Mouse (Mus musculus) heart, adult 2 months (tissue): ENCODE results near the gene Pcdh11x.

ENCODE experiments used
- CTCF ChIP-seq: fragments of 200-600 bp; IDR thresholded peaks from 2 replicates; pipeline ENCODE4 v1.8.1; 2022; ENCODE audit warnings: antibody characterized with exemption, mild to moderate bottlenecking, moderate library complexity
- POLR2A ChIP-seq: fragments of 200-500 bp; IDR thresholded peaks from 2 replicates; pipeline ENCODE4 v1.6.1; 2011; ENCODE audit warnings: mild to moderate bottlenecking, low read depth, low read length, control low read depth; ENCODE audit not compliant: insufficient read depth

DNA sequence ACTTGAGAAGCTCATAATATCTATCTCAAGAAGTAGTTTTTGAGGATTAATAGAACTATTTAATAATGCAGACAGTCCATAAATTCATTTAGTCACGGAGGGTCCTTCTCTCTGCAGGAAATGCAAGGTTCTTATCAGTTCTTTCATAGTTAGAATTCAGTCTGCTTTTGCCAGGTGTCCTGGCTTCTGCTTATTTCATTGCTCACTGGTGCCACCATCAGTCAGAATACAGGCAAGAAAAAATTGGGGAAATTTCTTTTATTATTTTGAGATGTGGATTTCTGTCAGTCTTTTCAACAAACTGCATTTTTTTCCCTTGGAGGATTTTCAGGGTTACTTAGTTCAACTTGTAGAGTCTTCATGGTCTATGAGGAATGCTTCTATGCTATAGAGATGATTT lies 2.6 kb upstream of the Pcdh11x start:
- TF ChIP-seq CTCF, result peak; percentile 16; the same call in 1 of the 2 replicates
- TF ChIP-seq POLR2A, result no peak
